17 mouse cellular contexts compared by ENCODE assay signal in the genomic region with DNA sequence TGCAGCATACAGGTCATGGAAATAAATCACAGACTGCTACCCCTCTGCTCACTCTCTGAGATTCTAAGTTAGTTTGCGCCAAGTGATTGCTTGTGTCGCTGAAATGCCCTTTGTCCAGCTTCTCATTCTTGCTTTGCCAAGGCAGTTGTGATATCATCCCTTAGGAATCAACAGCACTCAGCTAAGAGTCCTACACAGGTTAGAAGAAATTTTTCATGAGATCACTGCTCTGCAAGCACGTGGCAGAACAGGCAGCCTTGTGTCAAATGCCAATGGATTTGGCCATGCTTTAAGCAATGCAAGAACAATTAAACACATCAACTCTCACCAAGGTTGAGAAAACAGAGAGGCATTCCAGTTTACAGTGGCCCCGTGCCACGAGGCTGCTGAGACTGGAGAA.
DNase-seq lines count a peak whose midpoint lies in the region; ATAC-seq and TF ChIP-seq lines count a peak whose summit lies in the region.
"Had no signal": no experiment of that assay in that cellular context is flagged by ENCODE, and none has a peak within 500 bp of the region (broad histone marks: within the 10 kb centered on the region; RNA-seq: fewer than 3 reads in every experiment).

No protein-coding gene starts in this region.

- TF ChIP-seq CTCF in heart, postnatal 0 days (IDR thresholded peaks at IDR 0.05; ENCODE audit: low read depth): no peak
- no peak for TF ChIP-seq CTCF in lung, embryonic 14.5 days (IDR thresholded peaks at IDR 0.05; ENCODE audit: low read depth)
- no peak for TF ChIP-seq CTCF in thymus, adult 2 months (IDR thresholded peaks at IDR 0.05; ENCODE audit: borderline replicate concordance, control insufficient read depth, extremely low read depth, insufficient read depth, low read length, poor library complexity)

- TF ChIP-seq POLR2A in thymus, adult 2 months (IDR thresholded peaks at IDR 0.05; ENCODE audit: control insufficient read depth, extremely low read depth, insufficient read depth, low read length, poor library complexity): no peak

- no peak for ATAC-seq in heart, postnatal 0 days (ENCODE audit: insufficient read depth, low read depth)
- ATAC-seq in lung, embryonic 14.5 days (ENCODE audit: insufficient read depth): no peak
- ATAC-seq: hindbrain, embryonic 16.5 days; liver, embryonic 12.5 days; midbrain, embryonic 16.5 days had no signal

- no peak overlapping the region for H3K4me2 ChIP-seq in heart, postnatal 0 days (ENCODE audit: low read depth, low read length)
- H3K4me2 ChIP-seq in lung, embryonic 14.5 days: no peak overlapping the region
- H3K4me2 ChIP-seq: embryonic facial prominence, embryonic 12.5 days; liver, embryonic 12.5 days had no signal

- WGBS in heart, postnatal 0 days: 47% methylated on average over 5 of the region's 5 CpGs
- WGBS in lung, embryonic 14.5 days: 59% methylated on average over 5 of the region's 5 CpGs
- 90% methylated on average over 5 of the region's 5 CpGs for WGBS in limb, embryonic 10.5 days
- WGBS in thymus, adult 2 months: 88% methylated on average over 5 of the region's 5 CpGs

- TF ChIP-seq EP300 in heart, postnatal 0 days (IDR thresholded peaks at IDR 0.05; ENCODE audit: low read depth): no peak

- peak; percentile 5 for DNase-seq in heart, postnatal 0 days (ENCODE audit: low spot score)
- DNase-seq in heart, adult 9 months (ENCODE audit: low spot score in 2 of 2): no peak
- DNase-seq in urinary bladder, postnatal 14 days (ENCODE audit: low spot score): peak; percentile 9
- no peak for DNase-seq in urinary bladder, adult 18-20 months (ENCODE audit: low spot score in 2 of 2)
- DNase-seq in lung, embryonic 14.5 days: peak; percentile 16
- DNase-seq in limb, embryonic 10.5 days (ENCODE audit: low spot score): no peak
- no peak for DNase-seq in thymus, adult 2 months
- DNase-seq: cerebellum, postnatal 25 days; gastrocnemius, postnatal 25 days; layer of hippocampus, postnatal 36 days; left cerebral cortex, postnatal 4 days; thymus, postnatal 36 days had no signal

- H3K4me3 ChIP-seq in heart, postnatal 0 days (ENCODE audit: low read depth, low read length): no peak overlapping the region
- no peak overlapping the region for H3K4me3 ChIP-seq in lung, embryonic 14.5 days (ENCODE audit: low read depth, low read length)
- H3K4me3 ChIP-seq in limb, embryonic 10.5 days: no peak overlapping the region
- no peak overlapping the region for H3K4me3 ChIP-seq in thymus, adult 2 months (ENCODE audit: control insufficient read depth, insufficient read depth, low read length)
- H3K4me3 ChIP-seq: embryonic facial prominence, embryonic 12.5 days; liver, embryonic 12.5 days had no signal

- no peaks in the 10 kb centered on the region for H3K27me3 ChIP-seq in heart, postnatal 0 days (ENCODE audit: control insufficient read depth, insufficient read depth, low read length)
- no peaks in the 10 kb centered on the region for H3K27me3 ChIP-seq in lung, embryonic 14.5 days (ENCODE audit: insufficient read depth, low read length)
- H3K27me3 ChIP-seq in limb, embryonic 10.5 days (ENCODE audit: low read depth, poor library complexity, severe bottlenecking): no peaks in the 10 kb centered on the region
- no peaks in the 10 kb centered on the region for H3K27me3 ChIP-seq in thymus, adult 2 months (ENCODE audit: control insufficient read depth, insufficient read depth, low read length)
- H3K27me3 ChIP-seq: embryonic facial prominence, embryonic 12.5 days; liver, embryonic 12.5 days had no signal

- no peaks in the 10 kb centered on the region for H3K4me1 ChIP-seq in heart, postnatal 0 days (ENCODE audit: control insufficient read depth, insufficient read depth)
- H3K4me1 ChIP-seq in lung, embryonic 14.5 days (ENCODE audit: insufficient read depth): no peaks in the 10 kb centered on the region
- no peaks in the 10 kb centered on the region for H3K4me1 ChIP-seq in limb, embryonic 10.5 days
- no peaks in the 10 kb centered on the region for H3K4me1 ChIP-seq in thymus, adult 2 months (replicated peaks; ENCODE audit: control insufficient read depth, insufficient read depth, low read length)
- H3K4me1 ChIP-seq: embryonic facial prominence, embryonic 12.5 days; liver, embryonic 12.5 days had no signal

- H3K27ac ChIP-seq in heart, postnatal 0 days (ENCODE audit: low read depth): no peak overlapping the region
- H3K27ac ChIP-seq in lung, embryonic 14.5 days (ENCODE audit: low read depth): no peak overlapping the region
- no peak overlapping the region for H3K27ac ChIP-seq in limb, embryonic 10.5 days
- no peak overlapping the region for H3K27ac ChIP-seq in thymus, adult 2 months (ENCODE audit: control insufficient read depth, insufficient read depth, low read length)
- H3K27ac ChIP-seq: embryonic facial prominence, embryonic 12.5 days; kidney, postnatal 0 days; liver, embryonic 12.5 days had no signal

- no peaks in the 10 kb centered on the region for H3K36me3 ChIP-seq in heart, postnatal 0 days (replicated peaks; ENCODE audit: control insufficient read depth, insufficient read depth, low read length)
- H3K36me3 ChIP-seq in lung, embryonic 14.5 days (ENCODE audit: insufficient read depth): no peaks in the 10 kb centered on the region
- H3K36me3 ChIP-seq in limb, embryonic 10.5 days: no peaks in the 10 kb centered on the region
- no peaks in the 10 kb centered on the region for H3K36me3 ChIP-seq in thymus, adult 2 months (ENCODE audit: control insufficient read depth, insufficient read depth, low read length)
- H3K36me3 ChIP-seq: embryonic facial prominence, embryonic 12.5 days; liver, embryonic 12.5 days had no signal

- H3K9me3 ChIP-seq in heart, postnatal 0 days (replicated peaks; ENCODE audit: control insufficient read depth, low read length): no peaks in the 10 kb centered on the region
- no peaks in the 10 kb centered on the region for H3K9me3 ChIP-seq in lung, embryonic 14.5 days (ENCODE audit: low read depth, low read length)
- no peaks in the 10 kb centered on the region for H3K9me3 ChIP-seq in limb, embryonic 10.5 days (replicated peaks)
- H3K9me3 ChIP-seq: embryonic facial prominence, embryonic 12.5 days; liver, embryonic 12.5 days had no signal

- no peak overlapping the region for H3K9ac ChIP-seq in heart, postnatal 0 days (replicated peaks; ENCODE audit: low read depth, low read length)
- no peak overlapping the region for H3K9ac ChIP-seq in lung, embryonic 14.5 days
- H3K9ac ChIP-seq: embryonic facial prominence, embryonic 12.5 days; liver, embryonic 12.5 days had no signal

Comparison
In these comparisons a context has a peak if more than half of its experiments do, and no peak if none do; other contexts are left out.
1. DNase-seq: peak in heart, postnatal 0 days (single experiment), urinary bladder, postnatal 14 days (single experiment) and lung, embryonic 14.5 days (single experiment); none in heart, adult 9 months (0 of 2), urinary bladder, adult 18-20 months (0 of 2), limb, embryonic 10.5 days (single experiment) and thymus, adult 2 months (single experiment).